Mouse (Mus musculus): Measurements from ENCODE around the gene Them4. TPM values are rescaled to one million over a fixed set of nuclear protein-coding genes. Genes with fewer than 3 reads are reported as not detected.

Them4 gene
- total RNA-seq, 2 experiments from 2014 or later, result 1.2 to 2.9 TPM

- peak; percentile 85; the same call in 1 of the 2 replicates for ATAC-seq (replicated peaks; ENCODE audit: low FRiP score, poor library complexity, severe bottlenecking)
These were observed 56.9 kb downstream of the Them4 start for GRCm38 (mm10) chr3:94366761-94367160.

GRCm38 (mm10) chr3:94367511-94367910 is 57.6 kb downstream of the Them4 start:
- ATAC-seq (replicated peaks; ENCODE audit: low FRiP score, poor library complexity, severe bottlenecking), result no peak

- ATAC-seq (replicated peaks; ENCODE audit: low FRiP score, poor library complexity, severe bottlenecking), result no peak
These were observed 58.7 kb downstream of the Them4 start for GRCm38 (mm10) chr3:94368631-94369030.

GRCm38 (mm10) chr3:94369709-94370108 is 59.8 kb downstream of the Them4 start:
- no peak for ATAC-seq (replicated peaks; ENCODE audit: low FRiP score, poor library complexity, severe bottlenecking)

GRCm38 (mm10) chr3:94371637-94372036 is 61.7 kb downstream of the Them4 start:
- ATAC-seq (replicated peaks; ENCODE audit: low FRiP score, poor library complexity, severe bottlenecking), result no peak

- ATAC-seq (replicated peaks; ENCODE audit: low FRiP score, poor library complexity, severe bottlenecking), result no peak
These were observed 62.1 kb downstream of the Them4 start for GRCm38 (mm10) chr3:94372038-94372437.

- no peak for ATAC-seq (replicated peaks; ENCODE audit: low FRiP score, poor library complexity, severe bottlenecking)
These were observed 62.8 kb downstream of the Them4 start, which contains the start of gene Rorc for GRCm38 (mm10) chr3:94372641-94373040. Gene Rorc (plus strand): TSS chr3:94372794.

GRCm38 (mm10) chr3:94373090-94373489 is 63.2 kb downstream of the Them4 start:
- ATAC-seq (replicated peaks; ENCODE audit: low FRiP score, poor library complexity, severe bottlenecking), result no peak

- no peak for ATAC-seq (replicated peaks; ENCODE audit: low FRiP score, poor library complexity, severe bottlenecking)
These were observed 63.7 kb downstream of the Them4 start for GRCm38 (mm10) chr3:94373597-94374011.

GRCm38 (mm10) chr3:94374636-94375035 is 64.7 kb downstream of the Them4 start:
- no peak for ATAC-seq (replicated peaks; ENCODE audit: low FRiP score, poor library complexity, severe bottlenecking)

- no peak for ATAC-seq (replicated peaks; ENCODE audit: low FRiP score, poor library complexity, severe bottlenecking)
These were observed 65.3 kb downstream of the Them4 start for GRCm38 (mm10) chr3:94375146-94375545.

GRCm38 (mm10) chr3:94375861-94376260 is 66.0 kb downstream of the Them4 start:
- no peak for ATAC-seq (replicated peaks; ENCODE audit: low FRiP score, poor library complexity, severe bottlenecking)

- ATAC-seq (replicated peaks; ENCODE audit: low FRiP score, poor library complexity, severe bottlenecking), result no peak
These were observed 67.4 kb downstream of the Them4 start for GRCm38 (mm10) chr3:94377028-94377923.

GRCm38 (mm10) chr3:94379831-94380510 is 70.1 kb downstream of the Them4 start:
- no peak for ATAC-seq (replicated peaks; ENCODE audit: low FRiP score, poor library complexity, severe bottlenecking)

Other genes starting within 250 kb of the Them4 start
- gene Gm10697, start 237.4 kb upstream of the Them4 start, total RNA-seq (2015; ENCODE audit: low replicate concordance), result not detected in 2 replicates
- not detected in 2 replicates for gene Gm10697, start 237.4 kb upstream of the Them4 start, total RNA-seq (2017; ENCODE audit: low replicate concordance)
- gene Gm10696, start 131.9 kb upstream of the Them4 start, total RNA-seq (2015; ENCODE audit: low replicate concordance), result not detected in 2 replicates
- not detected in 2 replicates for gene Gm10696, start 131.9 kb upstream of the Them4 start, total RNA-seq (2017; ENCODE audit: low replicate concordance)
- gene Gm5286, start 113.4 kb upstream of the Them4 start, total RNA-seq (2015; ENCODE audit: low replicate concordance), result not detected in 2 replicates
- not detected in 2 replicates for gene Gm5286, start 113.4 kb upstream of the Them4 start, total RNA-seq (2017; ENCODE audit: low replicate concordance)
- gene Gm4778, start 46.1 kb upstream of the Them4 start, total RNA-seq (2015; ENCODE audit: low replicate concordance), result not detected in 2 replicates
- gene Gm4778, start 46.1 kb upstream of the Them4 start, total RNA-seq (2017; ENCODE audit: low replicate concordance), result not detected in 2 replicates
- not detected in 2 replicates for gene Them5, start 32.0 kb downstream of the Them4 start, total RNA-seq (2015; ENCODE audit: low replicate concordance)
- gene Them5, start 32.0 kb downstream of the Them4 start, total RNA-seq (2017; ENCODE audit: low replicate concordance), result not detected in 2 replicates
- gene C2cd4d, start 52.3 kb downstream of the Them4 start, total RNA-seq (2015; ENCODE audit: low replicate concordance), result not detected in 2 replicates
- not detected in 2 replicates for gene C2cd4d, start 52.3 kb downstream of the Them4 start, total RNA-seq (2017; ENCODE audit: low replicate concordance)
- gene Rorc, start 62.7 kb downstream of the Them4 start, total RNA-seq (2015; ENCODE audit: low replicate concordance), result not detected in 2 replicates
- gene Rorc, start 62.7 kb downstream of the Them4 start, total RNA-seq (2017; ENCODE audit: low replicate concordance), result not detected in 2 replicates
- not detected in 2 replicates for gene Lingo4, start 88.4 kb downstream of the Them4 start, total RNA-seq (2015; ENCODE audit: low replicate concordance)
- gene Lingo4, start 88.4 kb downstream of the Them4 start, total RNA-seq (2017; ENCODE audit: low replicate concordance), result not detected in 2 replicates
- gene Tdrkh, start 103.2 kb downstream of the Them4 start, total RNA-seq (2015; ENCODE audit: low replicate concordance), result 1.9 and 6.5 TPM in 2 replicates
- 1.7 TPM in 1 of 2 replicates, not detected in the other for gene Tdrkh, start 103.2 kb downstream of the Them4 start, total RNA-seq (2017; ENCODE audit: low replicate concordance)
- 11.5 and 20.8 TPM in 2 replicates for gene Mrpl9, start 133.2 kb downstream of the Them4 start, total RNA-seq (2015; ENCODE audit: low replicate concordance)
- gene Mrpl9, start 133.2 kb downstream of the Them4 start, total RNA-seq (2017; ENCODE audit: low replicate concordance), result 10.5 and 13.0 TPM in 2 replicates
- gene Oaz3, start 133.8 kb downstream of the Them4 start, total RNA-seq (2015; ENCODE audit: low replicate concordance), result not detected in 2 replicates
- not detected in 2 replicates for gene Oaz3, start 133.8 kb downstream of the Them4 start, total RNA-seq (2017; ENCODE audit: low replicate concordance)
- not detected in 2 replicates for gene Celf3, start 168.2 kb downstream of the Them4 start, total RNA-seq (2015; ENCODE audit: low replicate concordance)
- gene Celf3, start 168.2 kb downstream of the Them4 start, total RNA-seq (2017; ENCODE audit: low replicate concordance), result not detected in 2 replicates
- gene Riiad1, start 170.3 kb downstream of the Them4 start, total RNA-seq (2015; ENCODE audit: low replicate concordance), result not detected in 2 replicates
- gene Riiad1, start 170.3 kb downstream of the Them4 start, total RNA-seq (2017; ENCODE audit: low replicate concordance), result not detected in 2 replicates

Measured in erythroblast, adult 5-6 weeks (primary cell).